Mouse (Mus musculus) inflammation-experienced regulatory T-cells, adult 6 months (primary cell): ENCODE results near the gene Abca8a. TPM values are rescaled to one million over a fixed set of nuclear protein-coding genes. Genes with fewer than 3 reads are reported as not detected.
"Not testable (repeated sequence)": the region's sequence is repeated elsewhere in the genome, so short reads cannot be mapped to it uniquely, and the experiment has no call there.

Source experiments
- ATAC-seq: one replicate; pipeline ENCODE4 v1.8.0; 2017
- polyA plus RNA-seq, 3 experiments: library from polyadenylated mRNA; unstranded; fragments of 100-300 nt; shearing (Covaris generic); gene quantifications; one replicate each; pipeline ENCODE4 v1.2.1; 2017

Abca8a gene
- polyA plus RNA-seq: not detected

DNA sequence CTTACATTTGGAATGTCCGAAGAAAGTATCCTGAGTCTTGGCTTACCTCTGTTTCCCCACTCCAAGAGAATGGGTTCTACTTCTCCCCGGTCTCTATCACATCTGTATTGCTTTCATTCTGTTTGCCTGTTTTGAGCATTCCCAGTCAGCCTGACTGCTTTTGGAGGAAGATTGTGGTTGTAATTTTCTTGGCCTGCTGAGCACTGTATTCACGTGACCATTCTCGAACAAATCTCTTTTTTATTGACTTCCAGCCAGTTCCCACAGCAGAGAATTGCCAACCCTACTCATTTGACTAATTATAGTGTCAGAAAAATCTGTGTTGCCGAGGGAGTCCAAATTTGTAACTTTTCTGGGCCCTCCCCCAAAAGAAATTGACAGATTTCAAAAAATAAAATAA is at the start of gene Abca8a:
Gene Abca8a, minus strand, starts transcription at position 121 of the 400 bp plus-strand sequence.
- ATAC-seq: no peak

DNA sequence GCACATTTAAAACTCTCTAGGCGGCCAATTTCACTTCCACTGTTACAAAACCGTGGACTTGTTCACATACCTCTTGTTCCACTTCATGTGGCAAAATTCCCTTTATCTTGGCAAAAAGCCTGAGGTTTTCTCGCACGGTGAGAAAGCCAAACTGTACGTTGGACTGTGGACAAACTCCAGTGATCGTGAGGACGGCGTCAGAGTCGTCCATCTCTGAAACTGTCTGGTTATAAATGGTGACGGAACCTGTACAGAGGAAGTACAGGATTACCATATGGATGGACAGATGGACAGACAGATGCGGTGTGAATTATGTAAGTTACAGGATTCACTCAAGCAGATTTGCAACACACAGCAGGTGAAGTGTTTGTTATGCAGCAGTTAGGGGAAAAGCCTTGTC is 49.6 kb upstream of the Abca8a start:
- ATAC-seq: no peak

DNA sequence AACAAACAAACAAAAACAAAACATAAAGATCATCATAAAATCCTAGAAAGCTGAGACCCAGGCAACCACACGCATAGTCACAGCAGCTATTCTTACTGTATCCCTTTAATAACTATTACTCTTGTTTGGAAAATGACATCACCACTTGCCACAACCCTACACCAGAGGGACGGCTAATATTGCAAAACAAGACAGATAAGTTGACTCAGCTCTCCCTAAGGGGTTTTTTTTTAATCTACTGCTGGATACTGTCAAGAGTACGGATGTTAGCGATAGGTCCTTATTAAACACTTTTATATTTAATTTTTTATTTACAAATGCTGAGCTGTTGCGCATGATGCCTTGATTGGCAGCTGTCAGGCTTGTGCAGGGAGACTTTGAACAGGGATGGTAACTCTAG is 35.0 kb upstream of the Abca8a start:
- no peak for ATAC-seq

DNA sequence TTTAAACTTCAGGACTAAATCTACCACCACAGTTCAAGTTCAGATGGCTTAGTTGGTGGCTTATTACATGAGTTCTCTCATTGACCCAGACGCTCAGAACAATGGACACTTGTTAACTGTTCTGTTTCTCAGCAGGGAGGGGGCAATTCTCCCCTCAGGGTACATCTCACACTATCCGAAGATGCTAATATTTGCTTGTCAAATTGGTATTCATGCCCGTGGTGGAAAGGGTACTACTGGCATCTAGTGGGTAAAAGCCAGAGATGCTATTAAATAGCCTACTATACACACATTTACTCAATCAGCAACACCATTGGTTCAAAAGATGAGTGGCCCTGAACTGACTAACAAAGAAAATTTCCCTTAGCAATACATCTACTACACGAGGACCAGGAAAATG is 15.4 kb upstream of the Abca8a start:
- ATAC-seq: no peak

DNA sequence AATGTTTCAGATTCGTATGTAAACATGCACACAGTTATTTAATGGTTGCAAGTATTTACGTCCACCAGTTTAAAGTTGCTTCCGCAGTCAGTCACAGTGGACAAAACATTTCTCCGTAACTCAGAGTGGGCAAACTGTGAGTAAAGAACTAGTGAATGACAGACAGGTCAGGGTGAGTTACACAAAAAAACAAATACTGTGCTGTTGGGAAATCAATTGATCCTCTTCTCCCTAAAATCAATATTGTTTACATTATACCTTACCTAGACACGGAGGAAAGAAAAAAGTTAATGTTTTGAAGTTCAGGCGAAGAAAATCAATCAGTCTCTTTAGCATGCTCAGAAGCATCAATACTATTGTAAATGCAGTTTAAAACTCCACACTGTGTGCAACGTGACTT is 5.7 kb upstream of the Abca8a start:
- no peak for ATAC-seq

DNA sequence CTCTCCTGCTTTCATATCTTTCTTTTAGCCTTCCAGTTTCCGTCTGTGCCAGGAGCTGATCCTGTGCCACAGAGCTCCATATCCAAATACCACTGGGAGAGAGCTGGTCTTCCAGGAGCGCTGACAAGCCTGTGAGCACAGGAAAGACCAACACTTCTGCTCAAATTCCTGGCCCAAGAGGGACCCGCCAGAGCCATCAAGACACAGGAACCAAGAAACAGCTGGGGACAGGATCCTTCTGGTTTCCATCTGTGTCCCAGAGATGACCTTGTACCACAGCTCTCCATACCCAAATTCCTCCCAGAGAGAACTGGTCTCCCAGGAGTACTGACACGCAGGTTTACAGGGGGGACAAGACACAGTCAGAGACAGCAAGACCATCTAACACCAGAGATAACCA is 3.1 kb upstream of the Abca8a start:
- no peak for ATAC-seq

DNA sequence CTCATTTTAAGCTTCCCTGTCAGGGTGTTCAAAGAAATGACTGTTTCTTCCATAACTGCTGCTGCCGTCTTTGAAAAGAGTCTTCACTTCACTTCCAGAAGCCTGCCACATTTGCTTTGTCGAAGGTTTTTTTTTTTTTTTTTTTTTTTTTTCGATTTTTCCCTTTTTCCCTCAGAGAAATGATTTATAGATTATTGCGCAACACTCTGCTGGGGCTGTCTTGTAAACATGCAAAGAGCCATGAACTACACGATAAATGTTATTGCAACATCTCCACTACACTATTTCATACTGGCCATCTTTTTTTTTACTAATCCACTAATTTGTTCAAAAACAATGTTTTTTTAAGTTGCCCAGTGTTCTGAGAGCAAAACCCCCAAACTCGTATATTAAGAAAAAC is 1.7 kb upstream of the Abca8a start:
- ATAC-seq: no peak

DNA sequence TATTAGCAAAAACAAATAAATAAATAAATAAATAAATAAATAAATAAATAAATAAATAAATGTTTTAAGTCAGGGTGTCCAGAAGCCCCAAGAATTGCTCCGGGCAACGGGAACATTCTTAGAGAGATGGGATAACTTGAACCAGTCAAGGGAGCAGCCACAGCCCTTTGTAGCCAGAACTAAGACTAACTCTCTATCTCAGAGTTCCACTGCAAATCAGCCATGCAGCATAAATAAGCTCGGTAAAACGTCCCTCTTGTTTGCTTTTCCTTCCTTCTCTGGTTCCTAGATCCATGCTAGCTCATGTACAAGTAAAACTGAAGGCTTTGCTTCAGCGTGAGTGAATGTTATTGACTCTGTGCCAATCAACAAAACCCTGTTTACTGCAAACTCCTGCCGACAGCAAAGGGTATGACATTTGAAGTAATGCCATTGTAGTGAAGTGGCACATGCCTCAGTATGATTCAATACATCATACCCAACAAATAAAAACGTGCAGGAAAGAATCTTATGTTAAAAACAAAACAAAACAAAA is 865 bp downstream of the Abca8a start:
- ATAC-seq: no peak

DNA sequence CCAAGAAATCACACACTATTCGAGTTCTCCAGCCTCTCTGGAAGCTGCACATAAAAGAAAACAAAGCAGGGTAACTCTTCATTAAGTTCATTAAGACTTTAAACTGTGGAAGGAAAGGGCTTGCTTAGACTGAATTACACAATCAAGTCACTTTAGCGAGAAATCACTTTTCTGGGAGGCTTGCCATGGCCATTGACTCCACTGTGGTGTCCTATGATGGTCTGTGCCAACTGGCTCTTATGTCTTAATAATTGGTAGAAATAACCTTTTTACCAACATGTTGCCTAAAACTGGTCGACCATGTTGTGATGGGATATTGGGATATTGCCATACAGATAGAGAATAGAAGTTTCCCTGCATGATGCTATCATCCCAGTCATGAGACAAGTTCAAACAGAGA is 1.5 kb downstream of the Abca8a start:
- no peak for ATAC-seq

DNA sequence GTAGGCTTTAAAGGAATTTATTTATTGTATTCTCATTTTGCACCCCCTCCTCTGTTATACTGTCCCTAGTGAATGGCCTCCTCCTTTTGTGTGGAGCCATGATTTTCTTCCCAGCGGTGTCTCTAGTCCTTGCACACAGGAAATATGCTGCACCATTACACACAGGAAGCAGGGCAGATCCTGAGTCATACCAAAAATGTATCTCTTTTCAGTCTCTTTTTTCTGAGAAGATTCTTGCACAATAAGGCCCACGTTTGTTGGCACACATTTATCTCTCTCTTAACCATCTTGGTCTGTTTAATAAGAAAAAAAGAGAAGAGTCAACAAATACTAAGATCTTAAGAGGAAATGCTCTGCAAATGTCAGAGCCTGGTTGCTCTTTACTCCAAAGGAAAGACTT is 4.5 kb downstream of the Abca8a start:
- no peak for ATAC-seq

DNA sequence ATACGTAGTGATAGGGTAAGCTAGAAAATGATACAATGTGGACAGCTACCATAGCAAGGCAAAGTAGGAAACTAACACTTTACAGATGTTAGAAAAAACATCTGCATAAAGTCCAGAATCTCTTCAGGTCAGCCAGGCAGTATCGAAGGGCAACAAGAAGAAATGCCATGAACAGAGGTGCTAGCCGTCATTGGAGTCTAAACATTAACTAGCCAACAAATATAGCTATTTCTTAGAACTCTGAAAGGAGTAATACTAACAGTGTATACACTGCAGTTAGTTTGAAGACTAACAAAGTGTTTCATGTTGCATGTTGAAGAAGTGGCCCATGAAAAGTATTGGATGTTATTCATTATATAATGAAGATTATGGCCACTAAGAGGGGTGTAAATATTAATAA is 23.6 kb downstream of the Abca8a start:
- no peak for ATAC-seq

DNA sequence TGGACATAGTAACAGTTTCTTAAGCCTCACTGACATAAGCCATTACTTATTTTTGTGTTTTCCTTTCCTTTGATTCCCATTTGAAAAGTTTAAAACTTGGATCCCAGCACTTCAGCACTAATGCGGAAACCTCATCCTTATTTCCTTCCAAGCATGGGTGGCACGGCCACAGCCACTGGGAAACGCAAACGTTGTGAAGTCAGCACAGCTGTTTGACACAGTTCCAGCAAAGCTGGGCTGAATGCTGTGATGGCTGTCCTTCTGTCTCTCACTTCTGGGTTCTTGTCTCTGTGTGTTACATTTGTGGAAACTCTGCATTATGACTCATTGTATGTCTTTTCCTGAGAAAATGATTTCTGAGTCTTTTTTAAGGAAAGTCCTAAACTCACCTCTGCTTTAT is 34.7 kb downstream of the Abca8a start:
- ATAC-seq: no peak

DNA sequence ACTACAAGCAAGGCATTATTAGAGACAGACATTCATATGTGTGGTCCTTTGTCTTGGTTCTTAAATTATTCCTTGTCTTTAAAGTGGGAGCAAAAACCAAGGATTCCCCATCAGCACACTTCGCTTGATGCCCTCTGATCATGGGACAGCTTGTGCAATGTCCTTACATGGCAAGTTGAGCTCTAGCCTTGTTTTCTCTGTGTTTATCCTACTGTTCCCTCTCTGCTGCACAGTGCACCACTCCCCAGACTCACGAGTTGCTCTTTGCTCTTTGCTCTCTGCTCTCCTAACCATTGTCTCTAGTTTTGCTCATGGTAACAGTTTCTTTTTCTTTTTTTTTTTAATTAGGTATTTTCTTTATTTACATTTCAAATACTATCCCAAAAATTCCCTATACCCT is 35.7 kb downstream of the Abca8a start:
- no peak for ATAC-seq

DNA sequence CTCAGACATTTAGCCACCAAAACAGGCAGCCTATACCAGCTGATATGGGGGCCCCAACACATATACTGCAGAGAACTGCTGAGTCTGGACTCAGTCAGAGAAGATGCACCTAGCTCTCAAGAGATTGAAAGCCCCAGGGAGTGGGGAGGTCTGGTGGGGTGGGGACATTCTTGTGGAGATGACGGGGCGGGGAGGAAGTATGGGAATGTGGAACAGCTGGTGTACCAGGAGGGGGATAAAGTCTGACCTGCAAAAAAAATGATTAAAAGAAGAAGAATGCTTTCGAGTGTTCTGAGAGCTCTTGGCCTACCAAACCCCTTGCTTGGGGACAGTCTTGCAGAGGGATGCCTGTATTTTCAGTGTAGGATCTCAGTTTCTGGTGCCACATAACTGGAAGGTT is 42.1 kb downstream of the Abca8a start:
- ATAC-seq: no peak

DNA sequence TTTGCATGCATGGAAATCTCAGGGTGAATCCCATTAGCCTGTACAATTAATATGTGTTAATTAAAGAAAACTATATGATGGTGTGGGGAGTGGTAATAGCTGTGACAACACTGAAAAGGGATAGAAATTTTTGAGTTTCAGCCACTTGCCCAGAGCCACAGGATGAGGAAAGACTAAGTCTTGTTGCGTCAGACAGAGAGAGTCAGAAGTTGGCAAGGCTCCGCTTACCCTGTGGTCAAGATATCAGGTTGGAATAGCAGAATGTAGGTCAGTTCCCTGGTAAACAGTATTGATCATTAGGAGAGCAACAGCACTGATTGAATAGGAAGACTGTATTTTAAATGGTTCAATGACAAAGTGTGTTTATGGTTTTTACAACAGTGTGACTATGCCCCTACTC is 58.0 kb downstream of the Abca8a start:
- ATAC-seq: no peak

DNA sequence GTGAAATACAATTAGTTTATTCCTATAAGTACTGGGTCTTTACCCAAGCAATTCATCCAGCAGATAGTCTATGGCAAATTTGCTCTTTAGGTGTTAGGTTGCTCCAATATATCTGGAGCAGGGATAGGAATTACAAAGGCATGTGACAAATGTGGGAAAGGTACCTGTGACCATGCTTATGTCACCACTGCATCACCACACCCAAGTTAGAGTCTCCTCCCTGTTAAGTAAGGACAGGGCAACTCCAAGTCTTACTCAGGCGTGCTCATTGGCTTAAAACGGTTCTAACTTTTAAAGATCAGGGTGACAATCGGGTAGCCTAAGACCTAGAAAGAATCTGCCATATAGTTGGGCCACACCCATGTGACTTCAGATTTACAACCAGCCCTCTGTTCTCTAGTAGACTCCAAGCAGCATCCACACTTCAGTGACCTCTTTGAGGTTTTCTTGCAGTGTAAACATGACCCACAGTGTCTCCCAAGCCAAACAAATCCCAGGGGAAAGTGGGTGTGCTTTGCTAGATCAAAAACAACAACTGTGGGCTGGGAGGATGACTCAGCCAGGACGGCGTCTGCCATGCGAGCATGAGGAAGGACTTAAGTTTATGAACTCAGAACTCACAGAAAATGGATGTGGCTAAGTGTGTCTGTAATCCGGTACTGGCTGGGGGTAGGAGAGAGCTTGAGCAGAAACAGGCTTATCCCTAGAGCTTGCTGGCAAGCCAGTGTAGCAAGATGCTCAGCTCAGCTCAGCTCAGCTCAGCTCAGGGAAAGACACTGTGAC is 66.7 kb downstream of the Abca8a start:
- ATAC-seq: no peak

DNA sequence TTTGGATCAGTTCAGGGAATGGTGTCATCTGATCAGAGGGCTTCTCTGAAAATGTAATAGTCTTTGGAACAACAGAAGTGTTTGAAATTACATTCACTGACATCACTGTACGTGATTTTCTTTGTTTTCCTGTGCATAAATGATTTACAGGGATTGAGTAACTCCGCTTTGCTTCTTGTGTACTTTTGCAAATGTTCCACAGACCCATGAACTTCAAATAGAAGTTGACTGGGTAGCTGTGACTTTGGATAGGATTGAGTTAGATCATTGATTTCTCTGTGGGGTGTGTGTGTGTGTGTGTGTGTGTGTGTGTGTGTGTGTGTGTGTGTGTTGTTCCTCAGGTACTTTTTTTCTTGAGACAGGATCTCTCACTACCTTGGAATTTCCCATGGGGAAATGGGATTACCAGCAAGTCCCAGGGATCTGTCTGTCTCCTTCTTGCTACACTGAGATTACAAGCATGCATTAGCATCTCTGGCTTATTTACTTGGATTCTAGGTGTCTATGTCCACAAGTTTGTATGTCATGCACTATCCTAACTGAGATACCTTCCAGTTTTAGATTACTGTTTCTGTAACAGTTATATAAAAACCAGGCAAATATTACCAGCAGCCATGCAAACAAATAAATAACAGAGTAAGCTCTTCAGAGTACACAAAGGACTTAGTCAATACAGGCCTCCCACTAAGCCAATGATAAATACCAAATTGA is 84.8 kb downstream of the Abca8a start:
- ATAC-seq: no peak

DNA sequence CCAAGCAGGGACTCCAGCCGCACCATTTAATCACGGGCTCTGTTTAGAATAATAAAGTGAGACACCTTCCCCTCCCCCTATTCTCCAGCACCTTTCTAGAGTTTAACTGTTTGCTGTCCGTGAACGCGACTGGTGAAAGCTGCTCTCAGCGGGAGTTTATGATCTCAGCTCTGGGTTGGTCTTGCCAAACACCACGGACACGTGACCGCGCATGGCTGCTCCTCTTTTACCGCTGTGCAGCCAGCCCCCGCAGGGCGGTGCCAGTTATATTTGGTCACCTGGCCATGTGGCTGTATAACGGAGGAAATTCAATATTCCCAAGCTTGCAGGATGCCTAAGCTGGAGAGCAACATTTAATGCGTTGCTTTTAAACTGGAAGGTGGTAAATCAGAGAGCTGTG is 100.2 kb downstream of the Abca8a start, which contains the start of gene Abca8b:
Gene Abca8b, minus strand, starts transcription at position 222 of the 400 bp plus-strand sequence.
- no peak for ATAC-seq

DNA sequence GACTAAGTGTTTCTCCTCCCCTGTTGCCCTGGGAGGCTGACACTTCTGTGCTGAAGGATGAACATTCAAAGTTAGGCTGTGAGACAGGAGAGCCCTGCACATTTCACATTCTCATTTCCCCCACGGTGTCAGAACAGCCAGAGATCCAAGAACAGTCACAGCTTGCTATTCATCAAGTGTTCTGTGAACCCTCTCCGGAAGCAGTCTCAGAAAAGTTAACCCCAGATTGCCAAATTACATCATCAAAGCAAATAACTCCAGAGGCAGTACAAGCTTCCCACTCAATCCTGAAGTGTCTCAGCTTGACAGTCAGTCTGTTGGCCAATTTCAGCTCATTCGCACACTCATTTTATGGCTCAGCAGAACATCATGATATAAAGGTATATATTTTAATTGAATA is 100.8 kb downstream of the Abca8a start:
- no peak for ATAC-seq

DNA sequence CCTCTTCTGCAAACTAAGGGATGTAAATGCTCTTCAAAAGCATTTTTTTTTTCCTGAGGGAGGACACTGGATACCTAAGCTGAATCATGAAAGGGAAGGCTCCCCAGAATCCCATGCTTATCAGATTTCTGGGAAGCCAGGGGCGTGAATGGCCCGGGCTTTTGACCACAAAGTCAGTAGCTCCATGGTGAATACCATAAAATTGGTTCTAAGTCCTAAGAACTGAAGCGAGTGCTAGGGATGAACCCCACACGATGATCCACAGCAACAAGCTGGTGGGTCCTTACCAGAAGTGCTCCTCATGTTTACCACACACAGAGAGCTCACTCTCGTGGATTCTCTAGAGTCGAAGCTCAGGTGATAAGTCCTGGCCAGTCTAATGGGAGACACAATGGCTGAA is 101.8 kb downstream of the Abca8a start:
- no peak for ATAC-seq

DNA sequence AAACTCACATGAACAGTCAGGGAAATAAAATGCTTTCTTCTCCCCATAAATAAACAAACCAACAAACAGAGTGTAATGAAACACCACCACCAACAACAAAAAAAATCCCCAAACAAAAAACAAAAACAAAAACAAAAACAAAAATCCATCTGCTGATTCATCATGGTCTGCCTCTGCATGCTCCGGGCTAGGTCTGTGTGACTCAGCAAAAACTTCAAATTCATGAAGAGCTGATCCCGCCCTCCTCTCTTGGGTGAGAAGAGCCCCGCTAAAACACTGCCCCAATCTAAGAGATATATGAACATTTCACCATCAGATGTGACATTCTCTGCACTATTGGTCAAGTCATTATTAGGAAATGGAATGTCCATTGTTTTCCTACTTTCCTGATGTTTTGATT is 104.5 kb downstream of the Abca8a start:
- no peak for ATAC-seq

DNA sequence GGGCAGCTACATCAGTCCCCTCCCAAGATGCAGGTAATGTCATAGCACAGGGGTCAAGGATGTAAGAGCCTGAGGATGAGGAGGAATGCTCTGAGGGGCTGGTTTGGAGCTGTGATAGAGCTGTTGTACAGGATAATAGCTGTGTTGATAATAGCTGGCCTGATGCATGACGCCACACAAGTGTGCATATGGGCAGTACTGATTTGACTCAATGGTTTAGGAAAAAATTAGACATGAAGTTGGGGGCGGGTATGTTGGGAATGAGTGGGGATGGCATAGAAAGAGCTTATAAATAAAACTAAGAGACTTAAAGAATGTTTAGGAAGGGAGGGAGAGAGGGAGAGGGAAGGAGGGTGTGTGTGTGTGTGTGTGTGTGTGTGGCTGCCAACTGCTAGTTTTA is 105.5 kb downstream of the Abca8a start:
- ATAC-seq: no peak

DNA sequence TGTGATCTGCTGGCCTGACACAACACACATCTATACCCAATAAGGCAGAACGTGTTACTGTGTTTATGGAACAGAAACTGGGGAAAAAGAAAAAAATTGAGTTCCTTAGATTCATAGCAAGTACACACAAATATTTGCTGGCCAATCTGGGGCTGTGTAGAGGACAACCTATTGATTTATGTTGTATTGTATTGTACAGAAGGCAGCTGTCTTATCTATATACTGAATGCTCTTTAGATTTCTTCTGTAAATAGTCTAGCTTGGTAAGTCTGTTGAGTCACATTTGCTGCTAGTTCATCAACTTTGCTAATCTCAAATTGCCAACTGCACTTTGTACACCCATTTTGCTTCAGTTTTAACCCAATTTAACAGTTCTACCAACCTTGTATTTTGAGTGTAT is 107.6 kb downstream of the Abca8a start:
- no peak for ATAC-seq

DNA sequence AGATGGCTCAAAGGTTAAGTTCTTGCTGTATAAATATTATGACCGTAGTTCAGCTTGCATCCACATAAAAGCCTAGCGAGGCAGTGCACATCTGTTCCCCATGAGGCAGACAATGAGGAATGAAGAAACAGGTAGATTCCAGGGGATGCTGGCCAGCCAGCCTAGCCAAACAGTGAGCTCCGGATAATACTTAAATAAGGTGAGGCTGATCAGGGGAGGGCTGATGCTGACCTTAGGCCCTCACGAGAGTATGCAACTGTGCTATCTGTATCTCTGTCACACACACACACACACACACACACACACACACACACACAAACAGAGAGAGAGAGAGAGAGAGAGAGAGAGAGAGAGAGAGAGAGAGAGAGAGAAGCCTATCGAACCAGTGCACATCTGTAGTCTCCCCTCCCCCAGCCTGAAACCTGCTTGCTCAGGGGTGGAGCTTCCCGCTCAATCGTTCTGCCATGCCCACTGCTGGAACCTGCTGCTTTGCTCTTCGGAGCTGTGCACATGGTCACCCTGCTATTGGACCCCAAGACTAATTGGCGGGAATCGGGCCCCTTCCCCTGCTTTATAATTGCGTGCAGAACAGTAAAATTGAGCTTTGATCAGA is 108.2 kb downstream of the Abca8a start:
- ATAC-seq: not testable (repeated sequence)
